Mouse (Mus musculus): ENCODE results near the gene Cpsf4.
"Not testable (repeated sequence)": the region's sequence is repeated elsewhere in the genome, so short reads cannot be mapped to it uniquely, and the experiment has no call there.

Gene Cpsf4

GRCm38 (mm10) chr5:145222840-145223239 is 55.8 kb downstream of the Cpsf4 start:
- DNase-seq (ENCODE audit: low read depth, low spot score), result no peak

- DNase-seq (ENCODE audit: low read depth, low spot score), result no peak
These were observed 56.4 kb downstream of the Cpsf4 start for GRCm38 (mm10) chr5:145223395-145223794.

- DNase-seq (ENCODE audit: low read depth, low spot score), result no peak
These were observed 59.4 kb downstream of the Cpsf4 start for GRCm38 (mm10) chr5:145226453-145226852.

- not testable (repeated sequence) for DNase-seq (ENCODE audit: low read depth, low spot score)
These were observed 62.3 kb downstream of the Cpsf4 start for GRCm38 (mm10) chr5:145229283-145229682.

GRCm38 (mm10) chr5:145230641-145231040 is 63.6 kb downstream of the Cpsf4 start:
- DNase-seq (ENCODE audit: low read depth, low spot score), result no peak

GRCm38 (mm10) chr5:145231367-145231871 is 64.4 kb downstream of the Cpsf4 start, which contains the start of gene Zfp655:
Zfp655 (plus strand) TSS chr5:145231715.
- peak; percentile 96 for DNase-seq (ENCODE audit: low read depth, low spot score)
